ENCODE assay signal across 8 mouse cellular contexts in genomic region chr9:123478586-123479195, GRCm38 (mm10). TPM values are rescaled to one million over a fixed set of nuclear protein-coding genes. Genes with fewer than 3 reads are reported as not detected.
DNase-seq lines count a peak whose midpoint lies in the region; ATAC-seq and TF ChIP-seq lines count a peak whose summit lies in the region.

Limd1 (plus strand) TSS chr9:123478706.

- TF ChIP-seq CTCF in G1E (IDR thresholded peaks at IDR 0.05; ENCODE audit: low read depth, low read length): no peak

- peak; percentile 79 for DNase-seq in G1E (ENCODE audit: low spot score)
- peak; percentile 38 for DNase-seq in layer of hippocampus, adult 9-11 months
- peak; percentile 79 to 89 for DNase-seq in lung, postnatal 4 days
- peak; percentile 47 for DNase-seq in retina, postnatal 7 days (ENCODE audit: low read depth, low spot score)
- DNase-seq in urinary bladder, postnatal 25 days (ENCODE audit: low spot score): peak; percentile 62

- no peaks in the 10 kb centered on the region for H3K9me3 ChIP-seq in G1E (replicated peaks)
- H3K9me3 ChIP-seq in forebrain, embryonic 15.5 days: no peaks in the 10 kb centered on the region

- H3K4me1 ChIP-seq in G1E (ENCODE audit: insufficient read depth, low read depth, low read length): peaks cover 53% of the 10 kb centered on the region
- peaks cover 29% of the 10 kb centered on the region for H3K4me1 ChIP-seq in forebrain, embryonic 15.5 days

- peak within 1 kb of the TSS; percentile 59 for H3K9ac ChIP-seq in forebrain, embryonic 15.5 days (replicated peaks)

- H3K27me3 ChIP-seq in G1E (ENCODE audit: insufficient read depth, low read length): peaks cover 8% of the 10 kb centered on the region; the same call in 1 of the 2 replicates
- no peaks in the 10 kb centered on the region for H3K27me3 ChIP-seq in forebrain, embryonic 15.5 days

- 0 out of 2 replicates have a peak within 1 kb of the TSS, but pooled peaks have one; percentile 21 for H3K27ac ChIP-seq in forebrain, embryonic 15.5 days (replicated peaks)

- H3K4me2 ChIP-seq in forebrain, embryonic 15.5 days (replicated peaks): peak within 1 kb of the TSS; percentile 61

- WGBS in forebrain, embryonic 15.5 days: 2% methylated on average over 51 of the region's 57 CpGs

- peak within 1 kb of the TSS; percentile 77 for H3K4me3 ChIP-seq in G1E (ENCODE audit: low read depth, low read length)
- peak within 1 kb of the TSS; percentile 75 for H3K4me3 ChIP-seq in forebrain, embryonic 15.5 days

- peaks cover 44% of the 10 kb centered on the region for H3K36me3 ChIP-seq in G1E (replicated peaks)
- no peaks in the 10 kb centered on the region for H3K36me3 ChIP-seq in forebrain, embryonic 15.5 days

- peak; percentile 30; the same call in 1 of the 2 replicates for ATAC-seq in G1E (ENCODE audit: extremely low read depth, insufficient number of reproducible peaks, low FRiP score, poor library complexity, severe bottlenecking)
- peak; percentile 60; the same call in 1 of the 2 replicates for ATAC-seq in cerebellum, adult (ENCODE audit: insufficient number of reproducible peaks, low FRiP score, low TSS enrichment)
- ATAC-seq in forebrain, embryonic 15.5 days (replicated peaks): peak; percentile 80
- ATAC-seq in hematopoietic stem cell, adult 5-6 weeks (replicated peaks in 1 of 2; ENCODE audit: insufficient read depth in 1 of 2, low FRiP score in 2 of 2, low TSS enrichment in 1 of 2, low read depth in 1 of 2, poor library complexity in 2 of 2, severe bottlenecking in 2 of 2): peak in 1 of 2 experiments; percentile 41; a peak in 1 of 4 replicates

RNA-seq across cellular contexts. Expression of gene Limd1, which starts in this region (rescaled TPM):
- total RNA-seq in G1E (2014; fragmentation: Nextera tagmentation): 30.3 and 31.2 TPM in 2 replicates
- total RNA-seq in G1E (2017): 22.8 and 24.9 TPM in 2 replicates
- 12.8 and 14.0 TPM in 2 replicates for polyA plus RNA-seq in G1E (2012)
- polyA plus RNA-seq in forebrain, embryonic 15.5 days (2015; fragmentation: Nextera tagmentation; extraction: Ambion mirVana): 18.0 and 19.8 TPM in 2 replicates
- total RNA-seq in hematopoietic stem cell, adult 5-6 weeks (2017): 18.2 and 25.5 TPM in 2 replicates
